In the genomic region with DNA sequence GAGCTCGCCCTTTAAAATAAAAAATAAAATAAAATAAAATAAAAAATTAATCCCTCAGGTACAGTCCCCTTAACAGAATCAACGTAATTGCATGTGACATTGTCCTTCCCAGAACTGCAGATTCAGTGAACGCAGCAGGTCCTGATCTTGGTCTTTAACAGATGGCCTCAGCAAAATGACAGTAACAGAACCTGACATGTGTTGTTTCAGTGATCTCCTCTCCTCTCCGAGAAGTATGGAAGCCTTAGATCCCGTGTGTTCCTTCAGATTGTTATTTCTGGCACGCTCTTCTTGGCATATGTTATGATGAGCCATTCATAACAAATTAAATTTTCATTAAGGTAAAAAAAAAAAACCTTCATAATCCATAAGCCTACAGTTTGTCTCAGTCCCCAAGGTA, we compare ENCODE assay signal across 12 mouse cellular contexts.
DNase-seq lines count a peak whose midpoint lies in the region; ATAC-seq lines count a peak whose summit lies in the region.
"Had no signal": no experiment of that assay in that cellular context is flagged by ENCODE, and none has a peak within 500 bp of the region (broad histone marks: within the 10 kb centered on the region; RNA-seq: fewer than 3 reads in every experiment).

No protein-coding gene starts in this region.

- 58% methylated on average over 6 of the region's 6 CpGs for WGBS in forebrain, embryonic 14.5 days
- WGBS in midbrain, embryonic 14.5 days: 39% methylated on average over 6 of the region's 6 CpGs

- H3K27me3 ChIP-seq in forebrain, embryonic 14.5 days (replicated peaks; ENCODE audit: control insufficient read depth, insufficient read depth, low read length): no peaks in the 10 kb centered on the region
- H3K27me3 ChIP-seq in midbrain, embryonic 14.5 days (ENCODE audit: control insufficient read depth, insufficient read depth, low read length): no peaks in the 10 kb centered on the region
- H3K27me3 ChIP-seq: embryonic facial prominence, embryonic 12.5 days had no signal

- no peaks in the 10 kb centered on the region for H3K9me3 ChIP-seq in forebrain, embryonic 14.5 days (replicated peaks; ENCODE audit: control insufficient read depth, low read length)
- H3K9me3 ChIP-seq in midbrain, embryonic 14.5 days (ENCODE audit: control insufficient read depth, low read length): no peaks in the 10 kb centered on the region
- H3K9me3 ChIP-seq: embryonic facial prominence, embryonic 12.5 days; heart, embryonic 10.5 days had no signal

- 0 out of 2 replicates have a peak, but pooled peaks have one; percentile 2 for ATAC-seq in frontal cortex, adult (ENCODE audit: low TSS enrichment)
- ATAC-seq in forebrain, embryonic 14.5 days: peak; percentile 77
- peak; percentile 82 for ATAC-seq in midbrain, embryonic 14.5 days (ENCODE audit: low FRiP score, low TSS enrichment)

- H3K4me2 ChIP-seq in forebrain, embryonic 14.5 days (ENCODE audit: low read length): peak overlapping the region; percentile 37
- H3K4me2 ChIP-seq in midbrain, embryonic 14.5 days (ENCODE audit: low read length): peak overlapping the region; percentile 44
- H3K4me2 ChIP-seq: liver, embryonic 11.5 days had no signal

- no peak overlapping the region for H3K9ac ChIP-seq in forebrain, embryonic 14.5 days (ENCODE audit: low read length)
- no peak overlapping the region for H3K9ac ChIP-seq in midbrain, embryonic 14.5 days (replicated peaks; ENCODE audit: low read length)
- H3K9ac ChIP-seq: embryonic facial prominence, embryonic 12.5 days had no signal

- no peak for DNase-seq in frontal cortex, postnatal 10 days (ENCODE audit: low spot score in 2 of 2)
- DNase-seq in cerebellum, adult 11-12 months: peak; percentile 93
- DNase-seq in forebrain, embryonic 14.5 days (ENCODE audit: low spot score): peak; percentile 63
- DNase-seq in midbrain, embryonic 14.5 days: peak; percentile 71
- DNase-seq in urinary bladder, postnatal 25 days (ENCODE audit: low spot score): no peak
- DNase-seq in ovary, adult 18-20 months (ENCODE audit: low spot score): no peak
- DNase-seq in adipocyte (ENCODE audit: low spot score): no peak
- DNase-seq: lung, postnatal 14 days had no signal

- H3K36me3 ChIP-seq in forebrain, embryonic 14.5 days (ENCODE audit: control insufficient read depth, insufficient read depth, low read length): no peaks in the 10 kb centered on the region
- no peaks in the 10 kb centered on the region for H3K36me3 ChIP-seq in midbrain, embryonic 14.5 days (ENCODE audit: control insufficient read depth, insufficient read depth, low read length)
- H3K36me3 ChIP-seq: embryonic facial prominence, embryonic 12.5 days; heart, embryonic 10.5 days had no signal

- H3K4me1 ChIP-seq in forebrain, embryonic 14.5 days (ENCODE audit: control insufficient read depth, insufficient read depth, low read length): peaks cover 12% of the 10 kb centered on the region; the same call in 1 of the 2 replicates
- H3K4me1 ChIP-seq in midbrain, embryonic 14.5 days (ENCODE audit: control insufficient read depth, insufficient read depth, low read length): peaks cover 15% of the 10 kb centered on the region
- H3K4me1 ChIP-seq: heart, embryonic 10.5 days had no signal

- peak overlapping the region; percentile 5; the same call in 1 of the 2 replicates for H3K27ac ChIP-seq in forebrain, embryonic 14.5 days (ENCODE audit: low read depth, low read length)
- H3K27ac ChIP-seq in midbrain, embryonic 14.5 days (replicated peaks; ENCODE audit: low read depth, low read length): peak overlapping the region; percentile 64; the same call in 1 of the 2 replicates
- H3K27ac ChIP-seq: embryonic facial prominence, embryonic 12.5 days; heart, embryonic 10.5 days had no signal

- H3K4me3 ChIP-seq in forebrain, embryonic 14.5 days (ENCODE audit: low read depth, low read length): no peak overlapping the region
- no peak overlapping the region for H3K4me3 ChIP-seq in midbrain, embryonic 14.5 days (replicated peaks; ENCODE audit: low read depth, low read length)
- H3K4me3 ChIP-seq: embryonic facial prominence, embryonic 12.5 days; heart, embryonic 10.5 days had no signal

Comparison
In these comparisons a context has a peak if more than half of its experiments do, and no peak if none do; other contexts are left out.
1. ATAC-seq: peak in every context shown above with its lines; median percentile 82 in midbrain, embryonic 14.5 days; 77 in forebrain, embryonic 14.5 days; 2 in frontal cortex, adult.
2. DNase-seq: peak in cerebellum, adult 11-12 months (single experiment), forebrain, embryonic 14.5 days (single experiment) and midbrain, embryonic 14.5 days (single experiment); none in frontal cortex, postnatal 10 days (0 of 2), urinary bladder, postnatal 25 days (single experiment), ovary, adult 18-20 months (single experiment) and adipocyte (single experiment).